Mouse (Mus musculus): ENCODE results near the gene Tns1. TPM values are rescaled to one million over a fixed set of nuclear protein-coding genes. Genes with fewer than 3 reads are reported as not detected.

Gene Tns1
- polyA plus RNA-seq, 1 experiment: 117 TPM

GRCm38 (mm10) chr1:73959344-73959743 is 164.9 kb downstream of the Tns1 start:
- DNase-seq: no peak
- no peak overlapping the region for H3K4me3 ChIP-seq (ENCODE audit: control insufficient read depth, insufficient read depth, low read length)
- no peaks in the 10 kb centered on the region for H3K27me3 ChIP-seq (ENCODE audit: control insufficient read depth, insufficient read depth, low read length)
- 95% methylated on average over 6 of the region's 6 CpGs for WGBS
- H3K36me3 ChIP-seq (ENCODE audit: control insufficient read depth, insufficient read depth, low read length): no peaks in the 10 kb centered on the region
- H3K27ac ChIP-seq (ENCODE audit: control insufficient read depth, insufficient read depth, low read length): no peak overlapping the region
- H3K4me1 ChIP-seq (replicated peaks; ENCODE audit: control insufficient read depth, insufficient read depth, low read length): no peaks in the 10 kb centered on the region; the same call in 1 of the 2 replicates
- TF ChIP-seq CTCF (IDR thresholded peaks at IDR 0.05; ENCODE audit: borderline replicate concordance, control insufficient read depth, extremely low read depth, insufficient read depth, low read length, poor library complexity) (no peak), POLR2A (IDR thresholded peaks at IDR 0.05; ENCODE audit: control insufficient read depth, extremely low read depth, insufficient read depth, low read length, poor library complexity) (no peak)

- no peak for TF ChIP-seq CTCF (IDR thresholded peaks at IDR 0.05; ENCODE audit: borderline replicate concordance, control insufficient read depth, extremely low read depth, insufficient read depth, low read length, poor library complexity)
- TF ChIP-seq POLR2A (IDR thresholded peaks at IDR 0.05; ENCODE audit: control insufficient read depth, extremely low read depth, insufficient read depth, low read length, poor library complexity): no peak
- H3K27ac ChIP-seq (ENCODE audit: control insufficient read depth, insufficient read depth, low read length): no peak overlapping the region
- H3K4me1 ChIP-seq (replicated peaks; ENCODE audit: control insufficient read depth, insufficient read depth, low read length): no peaks in the 10 kb centered on the region; the same call in 1 of the 2 replicates
- WGBS: 90% methylated on average over 9 of the region's 9 CpGs
- H3K36me3 ChIP-seq (ENCODE audit: control insufficient read depth, insufficient read depth, low read length): no peaks in the 10 kb centered on the region
- H3K4me3 ChIP-seq (ENCODE audit: control insufficient read depth, insufficient read depth, low read length): no peak overlapping the region
- DNase-seq: no peak
- H3K27me3 ChIP-seq (ENCODE audit: control insufficient read depth, insufficient read depth, low read length): no peaks in the 10 kb centered on the region
Observed at GRCm38 (mm10) chr1:73958210-73958983, 165.9 kb downstream of the Tns1 start.

DNA sequence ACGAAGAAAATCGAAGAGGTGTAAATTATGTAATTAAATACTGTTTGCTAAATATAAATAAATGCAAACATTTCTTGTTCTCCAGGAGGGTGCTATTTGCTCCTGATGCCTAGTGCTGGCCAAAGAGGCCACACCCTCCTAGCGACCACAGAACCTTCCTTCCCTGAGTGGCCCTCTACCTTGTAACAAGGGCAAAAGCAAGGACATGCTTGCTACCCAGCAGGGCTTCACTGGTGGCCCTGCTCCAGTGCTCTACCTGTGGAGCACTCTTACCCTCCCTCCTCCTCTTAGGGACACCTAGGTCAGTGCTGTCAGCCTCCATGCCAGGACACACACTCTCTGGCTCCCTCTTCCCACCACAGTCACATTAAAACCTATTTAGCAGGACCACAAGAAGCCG is 166.8 kb downstream of the Tns1 start:
- Histone ChIP-seq H3K27me3 (ENCODE audit: control insufficient read depth, insufficient read depth, low read length) (no peaks in the 10 kb centered on the region), H3K4me3 (ENCODE audit: control insufficient read depth, insufficient read depth, low read length) (no peak overlapping the region), H3K36me3 (ENCODE audit: control insufficient read depth, insufficient read depth, low read length) (no peaks in the 10 kb centered on the region), H3K4me1 (replicated peaks; ENCODE audit: control insufficient read depth, insufficient read depth, low read length) (no peaks in the 10 kb centered on the region), H3K27ac (ENCODE audit: control insufficient read depth, insufficient read depth, low read length) (no peak overlapping the region)
- TF ChIP-seq CTCF (IDR thresholded peaks at IDR 0.05; ENCODE audit: borderline replicate concordance, control insufficient read depth, extremely low read depth, insufficient read depth, low read length, poor library complexity) (no peak), POLR2A (IDR thresholded peaks at IDR 0.05; ENCODE audit: control insufficient read depth, extremely low read depth, insufficient read depth, low read length, poor library complexity) (no peak)
- DNase-seq: no peak
- WGBS: 95% methylated on average over 4 of the region's 4 CpGs

DNA sequence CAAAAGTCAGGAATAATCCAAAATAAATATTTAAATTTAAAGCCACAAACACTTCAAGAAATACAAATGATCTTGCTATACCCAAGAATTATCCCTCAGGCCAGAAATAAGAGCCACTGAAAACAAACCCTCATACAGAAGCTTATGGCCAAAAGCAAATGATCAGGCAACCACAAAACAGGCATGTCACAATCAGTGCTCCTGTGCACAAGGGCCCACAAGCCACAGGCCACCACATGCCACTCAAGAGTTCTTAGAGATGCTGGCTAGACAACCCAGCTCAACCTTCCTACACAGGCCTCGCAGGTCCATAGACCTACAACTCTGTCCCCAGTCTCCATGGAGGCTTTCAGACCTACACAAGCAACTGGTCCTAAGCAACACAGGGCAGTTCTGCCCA is 167.9 kb downstream of the Tns1 start:
- 96% methylated on average over 1 of the region's 1 CpGs for WGBS
- Histone ChIP-seq H3K4me1 (replicated peaks; ENCODE audit: control insufficient read depth, insufficient read depth, low read length) (no peaks in the 10 kb centered on the region), H3K27me3 (ENCODE audit: control insufficient read depth, insufficient read depth, low read length) (no peaks in the 10 kb centered on the region), H3K36me3 (ENCODE audit: control insufficient read depth, insufficient read depth, low read length) (no peaks in the 10 kb centered on the region), H3K4me3 (ENCODE audit: control insufficient read depth, insufficient read depth, low read length) (no peak overlapping the region), H3K27ac (ENCODE audit: control insufficient read depth, insufficient read depth, low read length) (no peak overlapping the region)
- no peak for DNase-seq
- TF ChIP-seq CTCF (IDR thresholded peaks at IDR 0.05; ENCODE audit: borderline replicate concordance, control insufficient read depth, extremely low read depth, insufficient read depth, low read length, poor library complexity): no peak
- TF ChIP-seq POLR2A (IDR thresholded peaks at IDR 0.05; ENCODE audit: control insufficient read depth, extremely low read depth, insufficient read depth, low read length, poor library complexity): no peak

GRCm38 (mm10) chr1:73955259-73955842 is 168.9 kb downstream of the Tns1 start:
- Histone ChIP-seq H3K36me3 (ENCODE audit: control insufficient read depth, insufficient read depth, low read length) (no peaks in the 10 kb centered on the region), H3K27me3 (ENCODE audit: control insufficient read depth, insufficient read depth, low read length) (no peaks in the 10 kb centered on the region), H3K27ac (ENCODE audit: control insufficient read depth, insufficient read depth, low read length) (no peak overlapping the region), H3K4me3 (ENCODE audit: control insufficient read depth, insufficient read depth, low read length) (no peak overlapping the region), H3K4me1 (replicated peaks; ENCODE audit: control insufficient read depth, insufficient read depth, low read length) (no peaks in the 10 kb centered on the region)
- TF ChIP-seq CTCF (IDR thresholded peaks at IDR 0.05; ENCODE audit: borderline replicate concordance, control insufficient read depth, extremely low read depth, insufficient read depth, low read length, poor library complexity) (no peak), POLR2A (IDR thresholded peaks at IDR 0.05; ENCODE audit: control insufficient read depth, extremely low read depth, insufficient read depth, low read length, poor library complexity) (no peak)
- 76% methylated on average over 4 of the region's 4 CpGs for WGBS
- DNase-seq: no peak

GRCm38 (mm10) chr1:73954614-73955013 is 169.6 kb downstream of the Tns1 start:
- 85% methylated on average over 4 of the region's 4 CpGs for WGBS
- Histone ChIP-seq H3K4me1 (replicated peaks; ENCODE audit: control insufficient read depth, insufficient read depth, low read length) (no peaks in the 10 kb centered on the region), H3K27ac (ENCODE audit: control insufficient read depth, insufficient read depth, low read length) (no peak overlapping the region), H3K4me3 (ENCODE audit: control insufficient read depth, insufficient read depth, low read length) (no peak overlapping the region), H3K27me3 (ENCODE audit: control insufficient read depth, insufficient read depth, low read length) (no peaks in the 10 kb centered on the region), H3K36me3 (ENCODE audit: control insufficient read depth, insufficient read depth, low read length) (no peaks in the 10 kb centered on the region)
- TF ChIP-seq CTCF (IDR thresholded peaks at IDR 0.05; ENCODE audit: borderline replicate concordance, control insufficient read depth, extremely low read depth, insufficient read depth, low read length, poor library complexity) (no peak), POLR2A (IDR thresholded peaks at IDR 0.05; ENCODE audit: control insufficient read depth, extremely low read depth, insufficient read depth, low read length, poor library complexity) (no peak)
- DNase-seq: no peak
